Mouse (Mus musculus) liver, embryonic 14.5 days (tissue): ENCODE measurements around the gene Trp53.

Experiments used
- CTCF ChIP-seq: IDR thresholded peaks from 2 replicates; pipeline ENCODE4 v1.5.1; 2016; ENCODE audit warnings: antibody characterized with exemption, low read depth, control low read depth
- EP300 ChIP-seq: IDR thresholded peaks from 2 replicates; pipeline ENCODE4 v1.6.1; 2016; ENCODE audit warnings: antibody characterized with exemption, low read depth

DNA sequence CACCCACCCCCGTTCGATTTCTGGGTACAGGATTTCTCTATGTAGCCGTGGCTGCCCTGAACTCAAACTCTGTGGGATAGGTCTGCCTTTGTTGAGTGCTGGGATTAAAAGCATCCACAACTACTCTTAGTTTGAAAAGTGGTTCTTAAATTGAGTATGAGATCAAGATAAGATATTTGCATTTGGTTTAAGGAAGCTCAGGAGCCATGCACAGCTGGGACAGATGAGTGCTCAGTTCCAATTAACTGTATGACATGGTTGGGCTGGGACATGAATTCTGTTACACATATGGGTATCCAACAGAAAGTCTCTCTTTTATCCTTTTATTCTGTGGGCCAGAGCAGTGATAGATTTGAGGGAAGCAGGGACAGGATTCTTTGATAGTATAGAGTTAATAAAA, 55.3 kb downstream of the Trp53 start:
- TF ChIP-seq CTCF (no peak), EP300 (no peak)
